Mouse (Mus musculus) left cerebral cortex, postnatal 10 days (tissue): Measurements from ENCODE around the gene Polr3g. TPM values are rescaled to one million over a fixed set of nuclear protein-coding genes. Genes with fewer than 3 reads are reported as not detected.
"Not testable (repeated sequence)": the region's sequence is repeated elsewhere in the genome, so short reads cannot be mapped to it uniquely, and the experiment has no call there.

Source experiments
- DNase-seq, 2 experiments: peaks; one replicate each; pipeline ENCODE4 v3.0.0; 2021 to 2022; ENCODE audit warnings: low spot score in 2 of 2, mixed read lengths in 1 of 2; ENCODE audit errors: extremely low spot score in 1 of 2
- intact Hi-C: fragments of 180-260 bp; cut with DNase I; formaldehyde crosslinking; loops from one replicate; pipeline ENCODE4 v1.15.1; 2025
- total RNA-seq, 2 experiments: library from RNA; stranded (reverse); gene quantifications; 2 replicates each; pipeline ENCODE4 v1.2.3; 2021

Polr3g gene
- total RNA-seq, result 1 to 10 TPM; 4.3 to 4.4 TPM

DNA sequence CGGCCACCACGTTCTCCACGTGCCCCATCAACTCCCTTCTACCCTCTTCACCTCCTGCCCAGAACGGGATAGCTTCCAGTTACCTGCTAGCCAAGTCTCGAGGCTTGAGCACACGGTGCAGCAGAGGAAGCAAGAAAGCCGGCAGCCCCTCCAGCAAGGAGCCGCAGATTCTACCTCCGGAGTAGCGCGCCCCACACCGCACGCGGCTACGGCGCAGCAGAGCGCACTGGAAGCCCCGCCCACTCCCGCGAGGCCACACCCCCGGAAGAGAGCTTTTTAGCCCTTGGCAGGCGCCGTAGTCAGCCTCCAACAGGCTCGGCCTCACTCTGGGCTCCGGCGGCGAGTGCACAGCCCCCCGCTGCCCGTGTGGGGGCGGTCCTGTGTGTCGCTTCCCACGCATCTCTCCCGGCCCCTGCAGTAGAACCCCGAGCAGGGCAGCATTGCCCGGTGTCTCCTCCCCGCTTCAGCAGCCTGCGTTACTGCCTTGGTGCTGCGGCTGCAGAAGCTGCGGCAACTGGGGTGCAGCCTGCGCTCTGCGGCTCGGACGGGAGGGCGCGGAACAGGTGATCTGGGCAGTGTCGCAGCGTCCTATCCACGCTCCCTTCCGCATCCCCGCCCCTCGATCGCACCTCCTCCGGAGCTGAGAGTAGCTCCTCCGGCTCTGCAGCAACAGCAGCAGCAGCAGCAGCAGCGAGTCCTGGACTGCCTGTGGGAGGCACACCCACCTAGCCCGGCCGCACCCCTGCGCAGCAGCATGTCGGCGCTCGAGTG is at the start of gene Polr3g, which contains the start of gene Mblac2:
Gene Polr3g, minus strand, starts transcription at position 239 of the 771 bp plus-strand sequence.
Gene Mblac2, plus strand, starts transcription at position 567 of the 771 bp plus-strand sequence.
- intact Hi-C loops, result no loop called here
- DNase-seq, result peak; percentile 90 to 97

- intact Hi-C loops, result loop anchor here (5.0 to 10.0 kb wide), 2 partner anchors 118 to 1894 kb away; no protein-coding TSS in a partner anchor
- peak in 1 of 2 experiments; percentile 44 for DNase-seq
Observed at GRCm38 (mm10) chr13:81760379-81760778, 49.6 kb upstream of the Polr3g start.

GRCm38 (mm10) chr13:81757058-81757660 is 46.3 kb upstream of the Polr3g start:
- DNase-seq, result no peak
- intact Hi-C loops, result loop anchor here (10.0 kb wide), 1 partner anchor 872 kb away; the partner anchor contains the start of gene Arrdc3

GRCm38 (mm10) chr13:81755324-81755723 is 44.5 kb upstream of the Polr3g start:
- intact Hi-C loops, result loop anchor here (10.0 kb wide), 1 partner anchor 871 kb away; the partner anchor contains the start of gene Arrdc3
- DNase-seq, result no peak

GRCm38 (mm10) chr13:81754878-81755277 is 44.1 kb upstream of the Polr3g start:
- intact Hi-C loops, result loop anchor here (10.0 kb wide), 1 partner anchor 870 kb away; the partner anchor contains the start of gene Arrdc3
- no peak for DNase-seq

DNA sequence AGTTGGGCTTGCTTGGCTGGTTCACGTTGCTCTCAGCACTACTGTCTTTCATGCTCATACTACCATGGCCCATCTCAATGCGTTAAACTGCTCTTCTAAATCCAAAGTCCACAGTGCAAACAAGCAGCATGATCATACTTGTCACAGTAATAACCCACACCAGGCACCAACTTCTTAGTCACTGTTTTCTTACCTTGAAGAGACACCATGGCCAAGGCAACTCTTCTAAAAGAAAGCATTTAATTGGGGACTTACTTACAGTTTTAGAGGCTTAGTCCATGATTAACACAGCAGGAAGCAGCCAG is 33.2 kb upstream of the Polr3g start:
- DNase-seq, result no peak
- intact Hi-C loops, result no loop called here

GRCm38 (mm10) chr13:81743391-81744091 is 32.7 kb upstream of the Polr3g start:
- intact Hi-C loops, result no loop called here
- DNase-seq, result no peak

DNA sequence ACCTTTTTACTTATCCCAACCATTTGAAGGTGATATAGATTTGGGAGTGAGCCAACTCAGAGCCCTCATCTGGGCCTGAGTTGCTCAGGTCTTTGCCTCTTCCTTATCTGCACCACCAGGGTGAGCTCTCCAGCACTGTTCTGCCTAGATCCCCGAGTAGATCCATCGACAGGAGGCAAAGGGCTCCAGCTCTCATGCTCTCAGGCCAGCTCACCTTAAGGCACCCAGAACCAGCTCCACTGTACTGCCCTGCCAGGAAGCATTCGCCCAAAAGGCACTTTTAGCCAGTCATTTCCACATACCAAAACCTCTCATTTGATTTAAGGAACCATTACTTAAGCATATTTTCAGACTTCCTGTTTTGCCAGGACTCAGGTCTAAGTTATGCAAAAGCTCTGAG is 30.1 kb upstream of the Polr3g start:
- intact Hi-C loops, result no loop called here

DNA sequence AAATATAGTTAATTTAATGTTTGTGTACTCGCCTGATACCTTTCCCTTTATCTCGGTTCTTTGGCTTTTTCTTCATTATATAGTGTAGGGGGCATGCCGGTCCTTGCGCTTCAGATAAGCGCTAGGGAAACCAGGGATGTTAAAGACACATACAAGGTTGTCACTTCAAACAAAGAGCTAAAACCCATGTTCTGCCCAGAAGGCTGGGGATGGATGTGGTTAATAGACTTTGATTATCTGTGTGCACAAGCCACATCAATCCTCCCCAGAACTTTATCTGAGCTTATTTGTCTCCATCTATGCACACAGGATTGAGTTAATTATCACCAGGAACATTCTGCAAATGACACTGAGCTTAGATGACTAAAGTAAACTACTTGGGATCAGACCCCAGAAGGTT is 25.8 kb upstream of the Polr3g start:
- no peak for DNase-seq
- intact Hi-C loops, result no loop called here

More for the DNA sequence above, 30.1 kb upstream of the Polr3g start:
- DNase-seq, result no peak

DNA sequence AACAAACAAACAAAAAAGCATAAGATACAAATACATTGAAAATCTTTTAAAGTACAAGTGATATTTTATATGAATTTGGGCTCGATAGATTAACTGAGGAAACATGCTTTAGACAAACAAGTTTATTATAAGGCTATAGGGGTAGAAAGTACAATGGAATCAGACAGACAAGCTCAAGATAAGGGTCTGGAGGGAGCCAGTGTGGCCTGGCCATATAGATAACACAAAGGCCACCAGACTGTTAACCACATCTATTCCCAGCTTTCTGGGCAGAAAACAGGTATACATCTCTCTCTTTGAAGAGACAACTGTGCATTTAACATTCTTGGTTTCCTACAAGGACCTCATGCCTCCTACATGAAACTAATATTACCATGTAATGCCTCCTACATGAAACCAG is 19.5 kb upstream of the Polr3g start:
- DNase-seq, result no peak
- intact Hi-C loops, result no loop called here

- intact Hi-C loops, result no loop called here
- no peak for DNase-seq
Observed at GRCm38 (mm10) chr13:81729102-81729501, 18.3 kb upstream of the Polr3g start.

DNA sequence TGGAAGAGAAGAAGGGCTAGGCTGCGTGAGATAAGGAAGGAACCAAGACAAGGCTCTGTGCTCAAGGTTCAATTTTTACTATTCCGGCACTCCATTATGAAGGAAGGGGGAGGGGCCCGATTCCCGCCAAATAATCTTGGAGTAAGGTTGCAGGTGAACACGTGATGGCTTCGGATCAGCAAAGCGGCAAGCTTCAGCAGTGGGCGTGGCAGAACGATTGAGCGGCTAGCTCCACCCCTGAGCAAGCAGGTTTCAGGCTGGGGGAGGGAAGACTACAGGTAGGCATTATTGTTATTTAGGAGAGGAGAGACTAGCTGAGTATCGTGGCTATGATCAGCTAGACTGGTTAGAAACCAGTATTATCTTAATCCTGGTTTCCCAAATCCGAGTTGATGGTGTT is 17.3 kb upstream of the Polr3g start:
- DNase-seq, intact Hi-C loops: not testable (repeated sequence)

- intact Hi-C loops, result no loop called here
- DNase-seq, result no peak
Observed at GRCm38 (mm10) chr13:81713896-81714295, 3.1 kb upstream of the Polr3g start.

GRCm38 (mm10) chr13:81711546-81712371 is 946 bp upstream of the Polr3g start:
- peak in 1 of 2 experiments; percentile 51 for DNase-seq
- intact Hi-C loops, result no loop called here

- intact Hi-C loops, result no loop called here
Observed at GRCm38 (mm10) chr13:81710266-81710665, 547 bp downstream of the Polr3g start.

GRCm38 (mm10) chr13:81709805-81710204 is 1.0 kb downstream of the Polr3g start:
- intact Hi-C loops, result no loop called here
- no peak for DNase-seq

More at GRCm38 (mm10) chr13:81710266-81710665, 547 bp downstream of the Polr3g start:
- no peak for DNase-seq

DNA sequence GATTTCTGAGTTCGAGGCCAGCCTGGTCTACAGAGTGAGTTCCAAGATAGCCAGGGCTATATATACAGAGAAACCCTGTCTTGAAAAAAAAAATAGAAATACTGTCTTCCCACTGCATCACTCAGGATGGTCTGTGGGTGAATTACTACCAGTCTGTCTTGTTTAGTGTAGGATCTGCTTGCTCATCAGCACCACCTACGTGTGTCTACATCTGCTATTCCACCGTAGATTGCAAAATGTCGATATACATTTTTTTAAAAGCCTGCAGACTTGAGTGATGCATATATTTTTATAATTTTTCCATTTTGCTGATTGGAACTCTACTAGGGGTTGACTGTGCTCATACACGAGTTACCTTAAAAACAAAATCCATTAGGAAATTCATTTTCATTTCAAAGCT is 4.5 kb downstream of the Polr3g start:
- intact Hi-C loops, result no loop called here
- DNase-seq, result no peak

GRCm38 (mm10) chr13:81703621-81704020 is 7.2 kb downstream of the Polr3g start:
- intact Hi-C loops, result no loop called here

DNA sequence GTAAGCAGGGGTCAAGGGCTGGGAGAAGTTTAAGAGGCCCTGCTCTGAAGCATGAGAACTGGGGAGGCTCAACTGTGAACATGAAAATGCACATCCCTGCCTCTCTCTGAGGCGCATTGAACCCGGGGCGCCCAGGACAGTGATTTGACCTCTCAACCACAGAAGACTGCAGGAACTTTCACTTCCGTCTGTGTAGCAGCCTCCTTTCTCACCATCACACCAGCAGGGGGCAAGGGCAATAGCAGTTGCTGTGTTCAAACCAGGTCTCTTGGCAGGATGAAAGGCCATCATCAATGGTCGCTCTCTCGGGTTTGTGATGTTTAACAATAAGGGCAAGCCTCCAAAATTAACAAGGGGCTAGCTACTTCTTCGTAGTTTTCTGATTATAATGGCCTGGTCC is 7.7 kb downstream of the Polr3g start:
- intact Hi-C loops, result no loop called here
- no peak for DNase-seq

More at GRCm38 (mm10) chr13:81703621-81704020, 7.2 kb downstream of the Polr3g start:
- no peak for DNase-seq
